Mouse (Mus musculus) midbrain, embryonic 11.5 days (tissue): ENCODE data around the gene Pknox2. TPM values are rescaled to one million over a fixed set of nuclear protein-coding genes. Genes with fewer than 3 reads are reported as not detected.

ENCODE experiments used
- ATAC-seq: fragments of 200-750 bp; cut with Nextera tagmentation; 2 replicates; pipeline ENCODE4 v1.8.0; 2017; ENCODE audit warnings: moderate TSS enrichment, moderate library complexity; ENCODE audit not compliant: low FRiP score
- DNase-seq: peaks from one replicate; pipeline ENCODE4 v3.0.0; 2015; ENCODE audit warnings: low spot score; ENCODE audit errors: missing footprints
- H3K27ac ChIP-seq: fragments of 300-500 bp; sonication (generic); 2 replicates; pipeline ENCODE4 v1.5.1; 2014; ENCODE audit warnings: low read depth, low read length
- H3K27me3 ChIP-seq: fragments of 300-500 bp; sonication (generic); 2 replicates; pipeline ENCODE4 v1.6.1; 2014; ENCODE audit warnings: mild to moderate bottlenecking, low read length, moderate library complexity, mixed read lengths; ENCODE audit not compliant: control insufficient read depth, insufficient read depth
- H3K36me3 ChIP-seq: fragments of 300-500 bp; sonication (generic); 2 replicates; pipeline ENCODE4 v1.6.1; 2014; ENCODE audit warnings: mild to moderate bottlenecking, low read length, moderate library complexity, mixed read lengths; ENCODE audit not compliant: control insufficient read depth, insufficient read depth
- H3K4me1 ChIP-seq: fragments of 300-500 bp; sonication (generic); 2 replicates; pipeline ENCODE4 v1.6.1; 2014; ENCODE audit warnings: low read length; ENCODE audit not compliant: control insufficient read depth, insufficient read depth
- H3K4me2 ChIP-seq: fragments of 300-500 bp; sonication (generic); 2 replicates; pipeline ENCODE4 v1.6.1; 2014; ENCODE audit warnings: mild to moderate bottlenecking, moderate library complexity
- H3K4me3 ChIP-seq: fragments of 300-500 bp; sonication (generic); 2 replicates; pipeline ENCODE4 v1.5.1; 2014; ENCODE audit warnings: low read depth, low read length
- H3K9ac ChIP-seq: fragments of 300-500 bp; sonication (generic); 2 replicates; pipeline ENCODE4 v1.6.1; 2014; ENCODE audit warnings: low read length
- H3K9me3 ChIP-seq: fragments of 300-500 bp; sonication (generic); 2 replicates; pipeline ENCODE4 v1.6.1; 2016; ENCODE audit warnings: low read length; ENCODE audit not compliant: control insufficient read depth
- WGBS: fragments of 180-500 bp; shearing (Covaris S2); extraction: QIAGEN DNeasy Blood & Tissue Kit; methylation state at CpG from one replicate; pipeline ENCODE4 v1.1.7; 2014; 5-methylcytosine and 5-hydroxymethylcytosine counted together
- polyA plus RNA-seq: library from polyadenylated mRNA; unstranded; fragments of >200 nt; fragmentation: Nextera tagmentation; extraction: Ambion mirVana; gene quantifications from 2 replicates; pipeline ENCODE4 v1.2.1, GENCODE M21; 2014

Gene Pknox2
- polyA plus RNA-seq, 1 experiment from 2014 or later = 20.2 TPM

- no peak overlapping the region for H3K9ac ChIP-seq
- no peaks in the 10 kb centered on the region for H3K9me3 ChIP-seq
- H3K4me1 ChIP-seq = no peaks in the 10 kb centered on the region
- no peaks in the 10 kb centered on the region for H3K36me3 ChIP-seq
- no peak overlapping the region for H3K4me3 ChIP-seq
- H3K27ac ChIP-seq = no peak overlapping the region
- ATAC-seq (peak; percentile 68; the same call in 1 of the 2 replicates), DNase-seq (peak; percentile 92)
- H3K4me2 ChIP-seq = no peak overlapping the region
- WGBS = 79% methylated on average over 8 of the region's 8 CpGs
- no peaks in the 10 kb centered on the region for H3K27me3 ChIP-seq
Observed at GRCm38 (mm10) chr9:36895009-36895693, 252.1 kb downstream of the Pknox2 start.

- DNase-seq (no peak), ATAC-seq (no peak)
- WGBS = 95% methylated on average over 7 of the region's 7 CpGs
- Histone ChIP-seq H3K27me3 (no peaks in the 10 kb centered on the region), H3K9me3 (no peaks in the 10 kb centered on the region), H3K27ac (no peak overlapping the region), H3K4me3 (no peak overlapping the region), H3K4me1 (no peaks in the 10 kb centered on the region), H3K36me3 (no peaks in the 10 kb centered on the region), H3K9ac (no peak overlapping the region), H3K4me2 (no peak overlapping the region)
Observed at GRCm38 (mm10) chr9:36894242-36894641, 253.0 kb downstream of the Pknox2 start.

- Histone ChIP-seq H3K27ac (no peak overlapping the region), H3K4me3 (no peak overlapping the region), H3K4me1 (no peaks in the 10 kb centered on the region), H3K4me2 (no peak overlapping the region), H3K27me3 (no peaks in the 10 kb centered on the region), H3K9me3 (no peaks in the 10 kb centered on the region), H3K9ac (no peak overlapping the region), H3K36me3 (no peaks in the 10 kb centered on the region)
- 84% methylated on average over 6 of the region's 6 CpGs for WGBS
- DNase-seq (no peak), ATAC-seq (no peak)
Observed at GRCm38 (mm10) chr9:36893413-36893990, 253.7 kb downstream of the Pknox2 start.

- Histone ChIP-seq H3K27ac (no peak overlapping the region), H3K4me2 (no peak overlapping the region), H3K36me3 (no peaks in the 10 kb centered on the region), H3K4me3 (no peak overlapping the region), H3K27me3 (no peaks in the 10 kb centered on the region), H3K4me1 (no peaks in the 10 kb centered on the region), H3K9ac (no peak overlapping the region), H3K9me3 (no peaks in the 10 kb centered on the region)
- 31% methylated on average over 4 of the region's 4 CpGs for WGBS
- ATAC-seq = peak; percentile 23; the same call in 1 of the 2 replicates
- peak; percentile 96 for DNase-seq
Observed at GRCm38 (mm10) chr9:36890552-36890951, 256.7 kb downstream of the Pknox2 start.

- Histone ChIP-seq H3K9me3 (no peaks in the 10 kb centered on the region), H3K4me2 (no peak overlapping the region), H3K27me3 (no peaks in the 10 kb centered on the region), H3K9ac (no peak overlapping the region), H3K36me3 (no peaks in the 10 kb centered on the region), H3K4me3 (no peak overlapping the region), H3K4me1 (peaks cover 12% of the 10 kb centered on the region), H3K27ac (no peak overlapping the region)
- DNase-seq (no peak), ATAC-seq (no peak)
- WGBS = 69% methylated on average over 3 of the region's 3 CpGs
Observed at GRCm38 (mm10) chr9:36885237-36885636, 262.0 kb downstream of the Pknox2 start.

- H3K4me2 ChIP-seq = no peak overlapping the region
- H3K4me1 ChIP-seq = peaks cover 12% of the 10 kb centered on the region
- no peak overlapping the region for H3K4me3 ChIP-seq
- H3K9ac ChIP-seq = no peak overlapping the region
- peaks cover 6% of the 10 kb centered on the region; the same call in 1 of the 2 replicates for H3K36me3 ChIP-seq
- WGBS = 71% methylated on average over 3 of the region's 3 CpGs
- ATAC-seq (no peak), DNase-seq (no peak)
- H3K9me3 ChIP-seq = no peaks in the 10 kb centered on the region
- H3K27me3 ChIP-seq = no peaks in the 10 kb centered on the region
- H3K27ac ChIP-seq = no peak overlapping the region
Observed at GRCm38 (mm10) chr9:36883569-36883968, 263.6 kb downstream of the Pknox2 start.

DNA sequence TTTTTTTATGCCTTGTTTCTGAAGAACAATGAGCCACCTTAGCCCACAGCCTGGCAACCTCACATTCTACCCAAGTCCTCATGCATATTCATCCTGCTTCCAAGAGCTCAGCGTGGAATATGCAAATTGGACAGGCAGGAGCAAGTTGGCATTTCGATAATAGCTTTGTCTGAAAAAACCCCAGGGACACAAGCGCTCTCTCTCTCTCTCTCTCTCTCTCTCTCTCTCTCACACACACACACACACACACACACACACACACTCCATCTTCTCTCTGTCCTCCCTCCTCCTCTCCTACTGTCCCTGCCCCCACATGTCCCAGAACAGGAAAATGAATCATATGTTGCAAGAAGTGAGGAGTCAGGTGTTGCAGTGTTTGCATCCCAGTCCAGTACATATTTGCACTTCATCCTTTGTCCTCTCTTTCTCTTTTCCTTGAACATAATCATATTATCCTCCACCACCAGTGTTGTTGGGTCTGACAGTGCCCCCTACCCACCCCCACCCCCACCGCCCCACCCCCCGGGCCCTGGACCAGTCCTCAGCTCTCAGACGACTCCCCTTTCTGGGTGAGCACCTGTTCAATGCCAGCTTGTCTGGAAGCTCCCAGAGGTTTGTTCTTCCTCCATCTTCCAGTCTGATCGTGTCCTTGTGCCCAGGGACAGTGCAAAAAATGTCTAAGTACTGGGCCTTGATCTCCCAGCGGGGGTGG, 265.0 kb downstream of the Pknox2 start:
- H3K9ac ChIP-seq = no peak overlapping the region
- no peak overlapping the region; the same call in 1 of the 2 replicates for H3K4me2 ChIP-seq
- peak overlapping the region; percentile 44; the same call in 1 of the 2 replicates for H3K27ac ChIP-seq
- WGBS = 46% methylated on average over 8 of the region's 8 CpGs
- peak; percentile 87 for ATAC-seq
- H3K27me3 ChIP-seq = no peaks in the 10 kb centered on the region
- peaks cover 12% of the 10 kb centered on the region for H3K4me1 ChIP-seq
- no peak for DNase-seq
- H3K4me3 ChIP-seq = no peak overlapping the region
- H3K9me3 ChIP-seq = no peaks in the 10 kb centered on the region
- H3K36me3 ChIP-seq = peaks cover 11% of the 10 kb centered on the region; the same call in 1 of the 2 replicates

DNA sequence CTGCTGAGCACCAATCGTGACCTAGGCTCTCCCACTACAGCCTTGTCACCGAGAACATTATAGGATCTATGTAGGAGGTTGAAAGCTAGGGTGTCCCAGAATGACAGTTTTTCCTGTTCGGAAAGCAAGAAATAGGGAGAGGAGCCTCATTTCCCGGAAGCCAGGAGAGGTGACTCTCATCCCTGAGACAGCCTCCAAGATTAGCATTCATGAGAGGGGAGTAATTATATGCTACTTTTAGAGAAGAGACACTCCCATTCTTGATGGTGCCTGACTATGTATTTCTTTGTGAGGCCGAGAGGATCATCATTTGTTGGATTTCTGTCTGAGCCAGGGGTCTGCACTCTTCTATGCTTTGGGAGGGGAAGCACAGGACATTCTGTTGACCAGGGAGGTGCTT, 265.6 kb downstream of the Pknox2 start:
- H3K27ac ChIP-seq = peak overlapping the region; percentile 17; the same call in 1 of the 2 replicates
- H3K4me3 ChIP-seq = no peak overlapping the region
- peaks cover 13% of the 10 kb centered on the region; the same call in 1 of the 2 replicates for H3K36me3 ChIP-seq
- H3K9ac ChIP-seq = no peak overlapping the region
- H3K9me3 ChIP-seq = no peaks in the 10 kb centered on the region
- no peak overlapping the region; the same call in 1 of the 2 replicates for H3K4me2 ChIP-seq
- no peaks in the 10 kb centered on the region for H3K27me3 ChIP-seq
- WGBS = 74% methylated on average over 5 of the region's 5 CpGs
- DNase-seq (no peak), ATAC-seq (peak; percentile 58)
- H3K4me1 ChIP-seq = peaks cover 12% of the 10 kb centered on the region

DNA sequence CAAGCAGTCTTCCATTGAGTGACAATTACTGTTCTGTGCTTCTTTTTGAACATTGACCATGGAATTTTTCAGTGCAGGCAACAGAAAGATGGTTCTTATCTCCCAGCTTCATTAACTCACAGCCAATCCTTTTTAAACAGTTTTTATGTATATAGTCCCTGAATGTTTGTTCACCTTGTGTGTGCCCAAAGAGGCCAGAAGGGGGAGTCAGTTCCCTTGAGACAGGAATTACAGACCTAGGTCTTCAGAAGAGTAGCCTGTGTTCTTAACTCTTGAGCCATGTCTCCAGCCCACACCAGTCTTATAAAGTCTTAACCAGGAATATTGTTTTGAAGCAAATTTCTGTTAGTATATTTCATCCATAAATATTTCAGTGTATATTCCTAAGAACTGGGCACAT, 270.4 kb downstream of the Pknox2 start:
- Histone ChIP-seq H3K36me3 (peaks cover 22% of the 10 kb centered on the region; the same call in 1 of the 2 replicates), H3K4me2 (no peak overlapping the region), H3K27me3 (no peaks in the 10 kb centered on the region), H3K27ac (no peak overlapping the region), H3K9me3 (no peaks in the 10 kb centered on the region), H3K4me3 (no peak overlapping the region), H3K4me1 (peaks cover 6% of the 10 kb centered on the region), H3K9ac (no peak overlapping the region)
- no peak for ATAC-seq
- no peak for DNase-seq
